Mouse (Mus musculus): Measurements from ENCODE around the gene Gsk3b. TPM values are rescaled to one million over a fixed set of nuclear protein-coding genes. Genes with fewer than 3 reads are reported as not detected.
"Not testable (repeated sequence)": the region's sequence is repeated elsewhere in the genome, so short reads cannot be mapped to it uniquely, and the experiment has no call there.

Gsk3b gene
- 36.7 and 39.3 TPM in 2 replicates for polyA plus RNA-seq (2015; fragmentation: Nextera tagmentation; extraction: Ambion mirVana)

DNA sequence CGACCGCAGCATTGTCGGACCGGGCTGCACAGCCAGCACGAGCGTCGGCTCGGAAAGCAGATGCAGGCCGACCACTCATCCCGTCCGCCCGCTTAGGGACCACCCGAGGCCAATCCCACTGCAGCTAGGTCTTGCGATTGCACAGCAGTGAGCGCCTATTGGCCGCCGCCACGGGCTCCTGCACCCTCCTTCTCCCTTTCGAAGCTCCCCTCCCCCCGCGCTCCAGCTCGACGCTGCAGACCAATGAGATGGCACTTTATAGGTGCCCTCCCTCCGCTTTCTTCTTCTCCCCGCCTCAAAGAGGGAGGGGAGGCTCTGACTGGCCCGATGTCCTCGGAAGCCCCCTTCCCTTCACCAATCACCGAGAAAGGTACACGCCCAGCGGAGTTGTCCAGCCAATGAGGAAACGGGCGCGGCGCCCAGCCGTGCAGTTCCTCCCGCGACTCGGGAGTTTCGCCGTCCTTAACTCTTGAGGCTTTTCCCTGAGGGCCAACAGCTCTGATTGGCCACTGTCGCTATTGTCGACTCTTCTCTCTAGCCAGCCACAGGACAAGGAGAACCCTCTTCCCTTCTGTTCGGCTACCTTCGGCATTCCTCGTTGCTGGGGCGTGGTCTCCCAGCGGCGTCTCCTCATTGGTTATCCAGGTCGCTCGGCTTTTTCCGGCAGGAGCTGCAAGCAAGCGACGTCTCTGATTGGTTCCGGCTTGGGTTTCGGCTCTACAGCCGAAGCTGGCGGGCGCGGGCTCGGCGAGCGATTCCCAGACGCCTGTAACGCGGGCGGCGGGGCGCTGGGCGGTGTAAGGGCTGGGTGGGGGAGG lies at the start of gene Gsk3b:
Gene Gsk3b, plus strand, starts transcription at position 373 of the 818 bp plus-strand sequence.
- H3K27me3 ChIP-seq (replicated peaks): no peaks in the 10 kb centered on the region
- peak within 1 kb of the TSS; percentile 97 for H3K4me3 ChIP-seq
- 0 out of 2 replicates have a peak, but pooled peaks cover under 1% of the 10 kb centered on the region for H3K36me3 ChIP-seq
- no peaks in the 10 kb centered on the region for H3K9me3 ChIP-seq
- H3K4me2 ChIP-seq: peak within 1 kb of the TSS; percentile 72
- H3K4me1 ChIP-seq: peaks cover 28% of the 10 kb centered on the region
- H3K9ac ChIP-seq: peak within 1 kb of the TSS; percentile 99
- under 1% methylated on average over 65 of the region's 69 CpGs for WGBS
- peak within 1 kb of the TSS; percentile 100 for H3K27ac ChIP-seq (replicated peaks)
- ATAC-seq (ENCODE audit: extremely low read depth, insufficient number of reproducible peaks, low FRiP score, low TSS enrichment): peak; percentile 88

DNA sequence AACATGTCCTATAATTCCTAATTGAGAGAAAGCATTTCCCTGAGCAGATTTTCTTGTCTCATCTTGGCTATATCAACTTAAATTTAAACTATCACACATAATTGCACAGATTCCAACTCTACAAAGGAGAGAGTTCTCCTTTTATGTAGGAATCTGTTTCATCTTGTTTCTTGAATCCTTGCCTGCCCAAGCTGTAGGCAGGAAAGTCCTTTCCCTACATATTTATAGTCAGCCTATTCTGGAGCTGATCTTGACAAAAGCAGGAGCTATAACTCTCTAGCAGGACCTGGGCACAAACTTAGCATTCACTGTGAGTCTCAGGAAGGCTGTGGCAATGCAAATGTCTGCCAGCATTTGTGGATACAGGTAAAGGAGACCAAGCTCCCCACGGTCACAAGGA lies 46.6 kb upstream of the Gsk3b start:
- Histone ChIP-seq H3K4me3 (no peak overlapping the region), H3K9ac (no peak overlapping the region), H3K27me3 (replicated peaks) (no peaks in the 10 kb centered on the region), H3K27ac (replicated peaks) (no peak overlapping the region), H3K9me3 (no peaks in the 10 kb centered on the region), H3K4me2 (no peak overlapping the region), H3K4me1 (no peaks in the 10 kb centered on the region), H3K36me3 (no peaks in the 10 kb centered on the region)
- 77% methylated on average over 1 of the region's 1 CpGs for WGBS
- ATAC-seq (ENCODE audit: extremely low read depth, insufficient number of reproducible peaks, low FRiP score, low TSS enrichment): no peak

DNA sequence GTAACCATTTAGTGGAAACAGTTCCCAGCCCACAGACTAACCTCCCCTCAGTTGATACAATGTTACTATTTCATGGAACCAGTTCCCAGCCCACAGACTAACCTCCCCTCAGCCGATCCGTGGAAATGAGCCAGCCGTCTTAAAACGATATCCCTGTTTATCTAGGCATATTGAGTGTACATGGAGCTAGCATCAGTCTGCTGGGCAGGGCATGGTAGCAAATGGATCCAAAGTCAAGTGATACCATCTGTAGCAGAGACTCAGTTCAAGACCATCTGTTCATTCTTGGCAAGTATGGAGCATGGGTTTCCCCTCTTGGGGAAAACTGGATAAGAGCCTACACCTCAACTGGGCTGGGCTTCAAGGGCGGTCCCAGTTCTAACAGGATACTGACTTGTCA lies 44.2 kb upstream of the Gsk3b start:
- H3K4me3 ChIP-seq: no peak overlapping the region
- no peaks in the 10 kb centered on the region for H3K9me3 ChIP-seq
- ATAC-seq (ENCODE audit: extremely low read depth, insufficient number of reproducible peaks, low FRiP score, low TSS enrichment): no peak
- H3K36me3 ChIP-seq: no peaks in the 10 kb centered on the region
- H3K9ac ChIP-seq: no peak overlapping the region
- no peaks in the 10 kb centered on the region for H3K27me3 ChIP-seq (replicated peaks)
- no peak overlapping the region for H3K27ac ChIP-seq (replicated peaks)
- WGBS: 82% methylated on average over 5 of the region's 5 CpGs
- no peak overlapping the region for H3K4me2 ChIP-seq
- no peaks in the 10 kb centered on the region for H3K4me1 ChIP-seq

DNA sequence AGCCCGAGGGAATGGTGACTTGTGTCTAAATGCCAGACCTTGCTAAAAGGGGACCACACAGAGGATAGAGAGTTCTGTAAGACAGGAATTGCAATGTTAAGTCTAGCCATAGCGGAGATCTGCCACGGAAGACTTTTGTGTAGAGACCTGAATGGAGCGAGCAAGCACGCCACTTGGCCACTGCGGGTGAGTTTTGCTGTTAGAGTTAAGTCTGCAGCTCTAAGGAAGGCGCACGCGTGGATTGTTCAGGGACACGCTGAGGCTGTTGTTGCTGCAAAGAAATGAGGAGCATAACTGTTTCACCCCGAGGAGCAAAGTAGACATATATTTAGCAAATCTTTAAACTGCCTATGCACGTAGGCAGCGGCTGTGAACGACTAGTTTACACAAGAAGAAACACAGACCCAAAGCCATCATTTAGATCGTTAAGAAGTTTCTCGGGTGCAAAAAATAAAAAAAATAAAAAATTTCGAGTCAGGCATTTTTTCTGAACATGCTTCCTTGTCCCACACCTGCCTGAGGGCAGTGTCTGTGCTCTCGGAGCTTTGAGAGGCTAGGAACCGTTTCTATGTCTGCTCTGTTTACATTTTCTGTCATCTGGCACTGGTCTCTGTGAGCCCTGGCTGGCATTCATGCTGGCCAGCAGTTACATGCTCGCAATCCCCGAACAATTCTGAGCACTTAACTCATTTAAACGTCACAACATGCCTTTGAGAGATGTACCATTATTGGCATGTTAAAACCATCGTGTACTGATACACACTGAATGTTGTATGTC lies 40.8 kb upstream of the Gsk3b start:
- Histone ChIP-seq H3K9ac (no peak overlapping the region), H3K4me3 (no peak overlapping the region), H3K36me3 (no peaks in the 10 kb centered on the region), H3K27me3 (replicated peaks) (no peaks in the 10 kb centered on the region), H3K27ac (replicated peaks) (no peak overlapping the region), H3K9me3 (no peaks in the 10 kb centered on the region), H3K4me2 (no peak overlapping the region), H3K4me1 (no peaks in the 10 kb centered on the region)
- 68% methylated on average over 23 of the region's 23 CpGs for WGBS
- no peak for ATAC-seq (ENCODE audit: extremely low read depth, insufficient number of reproducible peaks, low FRiP score, low TSS enrichment)

DNA sequence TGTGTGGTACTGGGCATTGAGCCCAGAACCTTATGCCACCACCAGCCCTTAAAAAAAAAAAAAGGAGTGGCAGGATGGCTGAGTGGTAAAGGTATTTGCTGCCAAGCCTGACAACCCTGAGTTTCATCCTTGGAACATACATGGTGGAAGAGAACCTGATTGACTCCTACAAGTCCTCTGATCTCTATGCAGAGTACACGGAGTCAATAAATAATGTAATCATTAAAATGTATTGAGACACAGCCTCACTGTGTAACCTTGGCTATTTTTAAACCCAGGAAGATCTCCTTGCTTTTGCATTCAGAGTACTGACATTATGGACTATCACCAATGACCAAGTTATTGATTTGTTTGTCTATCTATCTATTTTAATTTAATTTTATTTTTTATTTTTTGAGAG lies 30.9 kb upstream of the Gsk3b start:
- H3K36me3 ChIP-seq: no peaks in the 10 kb centered on the region
- H3K9me3 ChIP-seq: no peaks in the 10 kb centered on the region
- no peak overlapping the region for H3K4me2 ChIP-seq
- H3K27me3 ChIP-seq (replicated peaks): no peaks in the 10 kb centered on the region
- ATAC-seq (ENCODE audit: extremely low read depth, insufficient number of reproducible peaks, low FRiP score, low TSS enrichment): no peak
- H3K9ac ChIP-seq: no peak overlapping the region
- H3K27ac ChIP-seq (replicated peaks): no peak overlapping the region
- WGBS: 77% methylated on average over 1 of the region's 1 CpGs
- no peak overlapping the region for H3K4me3 ChIP-seq
- no peaks in the 10 kb centered on the region for H3K4me1 ChIP-seq

DNA sequence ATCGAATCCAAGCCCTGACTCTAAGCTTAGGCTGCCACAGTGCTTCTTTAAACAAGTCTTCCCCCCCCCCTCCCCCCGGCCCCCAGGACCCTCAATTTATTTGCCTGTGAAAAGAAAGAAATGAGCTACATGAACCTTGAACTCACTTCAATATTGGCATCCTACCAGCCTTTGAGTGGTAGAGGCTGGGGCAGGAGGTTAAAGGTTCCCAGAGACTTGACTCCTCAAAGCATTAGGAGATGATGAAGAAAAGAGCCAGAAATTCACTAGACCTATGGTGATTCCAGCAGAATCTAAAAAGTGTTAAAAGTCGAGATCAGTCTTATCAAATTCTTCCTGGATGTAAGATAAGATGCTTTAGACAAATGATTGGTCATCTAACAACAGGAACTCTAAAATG lies 30.0 kb upstream of the Gsk3b start:
- no peak overlapping the region for H3K27ac ChIP-seq (replicated peaks)
- H3K27me3 ChIP-seq (replicated peaks): no peaks in the 10 kb centered on the region
- H3K36me3 ChIP-seq: no peaks in the 10 kb centered on the region
- H3K4me2 ChIP-seq: no peak overlapping the region
- no peaks in the 10 kb centered on the region for H3K4me1 ChIP-seq
- 55% methylated on average over 3 of the region's 3 CpGs for WGBS
- no peak for ATAC-seq (ENCODE audit: extremely low read depth, insufficient number of reproducible peaks, low FRiP score, low TSS enrichment)
- no peaks in the 10 kb centered on the region for H3K9me3 ChIP-seq
- H3K4me3 ChIP-seq: no peak overlapping the region
- H3K9ac ChIP-seq: no peak overlapping the region

DNA sequence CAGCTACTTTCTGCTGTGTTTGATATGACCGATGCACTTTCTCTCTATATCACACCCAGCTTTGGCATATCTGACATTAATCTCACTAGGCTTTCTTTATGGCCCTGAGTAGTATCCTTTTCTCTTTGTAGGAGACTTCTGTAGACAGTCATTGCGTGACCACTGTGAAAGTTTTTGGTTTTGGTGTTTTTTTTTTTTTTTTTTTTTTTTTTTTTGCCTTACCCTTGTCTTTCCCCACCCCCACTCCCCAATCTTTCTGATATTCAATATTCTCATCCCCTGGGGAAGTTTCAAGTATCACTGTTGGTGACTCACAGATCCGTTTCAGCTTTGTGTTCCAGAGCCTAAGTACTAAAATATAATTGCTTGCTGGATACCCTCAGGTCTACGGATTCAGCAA lies 29.2 kb upstream of the Gsk3b start:
- no peaks in the 10 kb centered on the region for H3K4me1 ChIP-seq
- H3K27me3 ChIP-seq (replicated peaks): no peaks in the 10 kb centered on the region
- 81% methylated on average over 4 of the region's 4 CpGs for WGBS
- H3K9ac ChIP-seq: no peak overlapping the region
- no peak overlapping the region for H3K4me2 ChIP-seq
- no peak for ATAC-seq (ENCODE audit: extremely low read depth, insufficient number of reproducible peaks, low FRiP score, low TSS enrichment)
- H3K4me3 ChIP-seq: no peak overlapping the region
- no peaks in the 10 kb centered on the region for H3K36me3 ChIP-seq
- no peak overlapping the region for H3K27ac ChIP-seq (replicated peaks)
- no peaks in the 10 kb centered on the region for H3K9me3 ChIP-seq

DNA sequence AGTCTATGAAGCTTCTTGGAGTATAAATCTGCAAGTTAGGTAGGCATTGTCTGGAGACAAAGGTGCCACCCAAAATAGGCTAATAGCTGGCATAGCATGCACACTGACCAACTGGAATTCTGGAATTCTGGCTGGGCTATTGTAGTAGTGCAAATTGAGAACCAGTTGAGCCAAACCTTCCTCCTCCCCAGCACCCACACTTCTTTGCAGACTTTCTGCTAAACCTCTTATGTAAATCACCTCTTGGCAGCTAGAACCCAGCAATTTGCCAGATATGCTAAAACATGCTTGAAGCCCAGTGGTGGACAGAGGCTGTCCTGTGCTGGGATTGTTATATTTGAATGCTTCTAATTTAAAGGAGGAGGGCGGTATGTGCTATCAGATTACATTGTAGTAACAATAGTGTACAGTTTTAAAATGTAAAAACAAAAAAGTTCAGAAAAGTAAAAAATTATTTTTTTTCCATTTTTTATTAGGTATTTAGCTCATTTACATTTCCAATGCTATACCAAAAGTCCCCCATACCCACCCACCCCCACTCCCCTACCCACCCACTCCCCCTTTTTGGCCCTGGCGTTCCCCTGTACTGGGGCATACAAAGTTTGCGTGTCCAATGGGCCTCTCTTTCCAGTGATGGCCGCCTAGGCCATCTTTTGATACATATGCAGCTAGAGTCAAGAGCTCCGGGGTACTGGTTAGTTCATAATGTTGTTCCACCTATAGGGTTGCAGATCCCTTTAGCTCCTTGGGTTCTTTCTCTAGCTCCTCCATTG lies 14.8 kb upstream of the Gsk3b start:
- not testable (repeated sequence) for H3K9ac ChIP-seq; H3K36me3 ChIP-seq; H3K4me2 ChIP-seq; H3K4me1 ChIP-seq; H3K27ac ChIP-seq (replicated peaks); H3K27me3 ChIP-seq (replicated peaks); ATAC-seq (ENCODE audit: extremely low read depth, insufficient number of reproducible peaks, low FRiP score, low TSS enrichment); H3K4me3 ChIP-seq
- H3K9me3 ChIP-seq: peaks cover 19% of the 10 kb centered on the region
- WGBS: 80% methylated on average over 1 of the region's 5 CpGs

DNA sequence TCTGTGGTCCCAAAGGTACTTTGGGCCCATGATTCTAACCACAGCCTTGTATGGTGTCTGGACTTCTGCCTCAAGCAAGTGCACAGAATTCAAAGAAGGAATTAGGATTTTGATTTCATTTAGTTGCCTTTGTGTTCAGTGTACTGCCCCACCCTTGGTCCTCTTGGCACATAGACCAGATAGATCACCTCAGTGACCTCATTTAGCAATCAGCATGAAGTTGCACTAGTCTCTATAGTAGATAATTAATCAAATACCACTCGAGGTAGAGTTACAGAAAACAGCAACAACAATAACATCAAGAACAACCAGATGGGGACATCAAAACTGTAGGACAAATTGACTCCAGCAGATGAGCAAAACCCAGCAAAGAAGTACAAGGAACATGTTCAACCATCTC lies 8.6 kb upstream of the Gsk3b start:
- Histone ChIP-seq H3K9ac (no peak overlapping the region), H3K27ac (replicated peaks) (no peak overlapping the region), H3K36me3 (no peaks in the 10 kb centered on the region), H3K9me3 (no peaks in the 10 kb centered on the region), H3K27me3 (replicated peaks) (no peaks in the 10 kb centered on the region), H3K4me2 (no peak overlapping the region), H3K4me3 (no peak overlapping the region), H3K4me1 (no peaks in the 10 kb centered on the region)
- ATAC-seq (ENCODE audit: extremely low read depth, insufficient number of reproducible peaks, low FRiP score, low TSS enrichment): no peak
- 58% methylated on average over 1 of the region's 1 CpGs for WGBS

DNA sequence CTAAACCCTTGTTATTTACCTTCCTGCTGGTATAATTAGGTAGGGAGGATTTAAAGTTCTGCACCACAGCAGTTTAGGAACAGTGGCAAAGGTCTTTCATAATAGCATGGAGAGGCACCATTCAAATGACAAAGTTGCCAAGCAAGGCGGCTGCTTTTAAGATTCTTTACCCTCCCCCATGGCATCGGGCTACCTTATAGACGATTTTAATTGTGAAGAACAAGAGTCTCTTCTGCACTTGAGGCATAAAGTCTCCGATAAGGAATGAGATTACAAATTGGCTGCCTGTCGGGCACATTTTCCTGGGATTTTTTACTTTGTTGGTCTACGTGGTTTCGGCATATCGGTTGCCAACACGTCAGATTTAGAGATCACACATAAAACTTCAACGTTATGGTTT lies 1.6 kb upstream of the Gsk3b start:
- H3K36me3 ChIP-seq: no peaks in the 10 kb centered on the region
- peak overlapping the region; percentile 97 for H3K4me3 ChIP-seq
- H3K4me2 ChIP-seq: peak overlapping the region; percentile 72
- no peaks in the 10 kb centered on the region for H3K27me3 ChIP-seq (replicated peaks)
- H3K9ac ChIP-seq: peak overlapping the region; percentile 93
- no peak for ATAC-seq (ENCODE audit: extremely low read depth, insufficient number of reproducible peaks, low FRiP score, low TSS enrichment)
- peaks cover 14% of the 10 kb centered on the region for H3K4me1 ChIP-seq
- 50% methylated on average over 10 of the region's 10 CpGs for WGBS
- H3K27ac ChIP-seq (replicated peaks): peak overlapping the region; percentile 100
- no peaks in the 10 kb centered on the region for H3K9me3 ChIP-seq

DNA sequence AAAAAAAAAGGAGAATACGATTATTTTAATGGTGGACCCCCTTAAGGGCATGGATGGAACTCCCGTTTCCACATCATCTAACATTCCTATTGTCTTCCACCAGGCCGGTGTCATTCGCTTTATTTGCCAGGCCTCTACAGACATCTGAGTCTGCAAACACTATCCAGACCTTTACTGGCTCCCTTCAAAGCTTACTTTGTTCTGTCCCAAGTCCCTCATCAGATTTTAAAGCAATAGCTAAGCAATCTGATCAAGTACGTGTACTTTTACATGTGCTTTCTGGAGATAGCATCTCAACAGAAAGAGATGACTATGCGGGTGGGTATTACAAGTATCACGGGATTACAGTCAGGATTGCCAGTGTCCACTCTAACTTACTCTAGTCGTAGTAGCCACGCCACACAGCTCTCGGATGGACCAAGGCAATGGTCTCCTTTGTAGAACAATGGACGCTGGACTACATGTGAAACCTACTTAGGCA lies 1.1 kb upstream of the Gsk3b start:
- 10% methylated on average over 11 of the region's 11 CpGs for WGBS
- no peak for ATAC-seq (ENCODE audit: extremely low read depth, insufficient number of reproducible peaks, low FRiP score, low TSS enrichment)
- H3K9ac ChIP-seq: peak overlapping the region; percentile 93

More for the DNA sequence above, 1.1 kb upstream of the Gsk3b start:
- Histone ChIP-seq H3K9me3 (no peaks in the 10 kb centered on the region), H3K4me2 (peak overlapping the region; percentile 72), H3K36me3 (no peaks in the 10 kb centered on the region), H3K4me3 (peak overlapping the region; percentile 97), H3K4me1 (peaks cover 17% of the 10 kb centered on the region), H3K27ac (replicated peaks) (peak overlapping the region; percentile 100), H3K27me3 (replicated peaks) (no peaks in the 10 kb centered on the region)
